Comparison of ENCODE assay signal across 8 mouse cellular contexts in the genomic region with DNA sequence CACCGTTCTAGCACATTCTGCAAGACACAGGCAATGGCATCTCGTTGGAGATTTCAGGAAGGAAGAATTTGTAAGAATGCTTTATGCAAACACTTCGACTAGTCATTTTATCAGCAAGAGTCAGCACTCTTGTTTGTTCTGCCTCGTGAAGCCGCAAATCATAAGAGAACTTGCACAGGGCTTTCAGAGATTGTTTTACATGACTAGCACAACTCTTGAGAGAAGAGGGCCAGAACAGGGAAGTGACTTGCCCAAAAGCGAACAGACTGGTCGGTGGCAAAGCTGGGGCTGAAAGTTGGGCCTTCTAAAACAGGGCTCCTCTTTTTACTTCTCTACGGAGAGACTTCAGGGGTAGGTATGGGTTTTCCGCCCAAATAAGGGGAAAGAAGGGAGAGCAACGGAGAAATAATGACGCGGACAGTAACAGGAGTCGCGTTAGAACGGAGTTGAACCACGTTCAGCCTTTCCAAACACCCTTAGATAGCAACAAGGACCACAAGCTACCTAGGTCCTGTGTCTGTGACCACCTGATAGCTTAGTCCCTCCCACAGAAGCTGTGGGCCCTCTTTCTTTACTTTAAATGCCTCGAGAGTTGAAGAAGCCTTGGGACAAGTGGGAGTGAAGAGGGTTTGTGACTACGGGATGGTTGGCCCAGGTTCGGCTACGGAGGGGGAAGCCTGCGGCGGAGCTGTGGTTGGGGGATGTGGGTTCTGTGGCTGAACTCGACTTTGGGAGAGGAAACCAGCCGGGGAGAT. TPM values are rescaled to one million over a fixed set of nuclear protein-coding genes. Genes with fewer than 3 reads are reported as not detected.
A peak's percentile ranks its signal among the peaks of the same experiment; 100 is the strongest.
DNase-seq lines count a peak whose midpoint lies in the region; ATAC-seq and TF ChIP-seq lines count a peak whose summit lies in the region.

No protein-coding gene starts in this region.

- peak overlapping the region; percentile 96 for H3K9ac ChIP-seq in heart, embryonic 12.5 days
- peak overlapping the region; percentile 47 for H3K9ac ChIP-seq in heart, embryonic 15.5 days
- H3K9ac ChIP-seq in liver, postnatal 0 days (replicated peaks) = peak overlapping the region; percentile 94
- H3K9ac ChIP-seq in neural tube, embryonic 13.5 days = peak overlapping the region; percentile 100

- H3K27me3 ChIP-seq in heart, embryonic 12.5 days (replicated peaks) = peaks cover 7% of the 10 kb centered on the region; the same call in 1 of the 2 replicates
- no peaks in the 10 kb centered on the region for H3K27me3 ChIP-seq in heart, embryonic 15.5 days
- H3K27me3 ChIP-seq in liver, postnatal 0 days (ENCODE audit: insufficient read depth, low read length) = no peaks in the 10 kb centered on the region
- peaks cover 15% of the 10 kb centered on the region for H3K27me3 ChIP-seq in neural tube, embryonic 13.5 days

- whole genome bisulfite sequencing in heart, embryonic 12.5 days = 7% methylated on average over 24 of the region's 24 CpGs
- WGBS in heart, embryonic 15.5 days = 7% methylated on average over 24 of the region's 24 CpGs
- 4% methylated on average over 24 of the region's 24 CpGs for WGBS in liver, postnatal 0 days (ENCODE audit: insufficient replicate concordance)
- WGBS in neural tube, embryonic 13.5 days = 12% methylated on average over 24 of the region's 24 CpGs

- no peak for TF ChIP-seq EP300 in liver, postnatal 0 days (IDR thresholded peaks at IDR 0.05; ENCODE audit: low read depth)

- peak overlapping the region; percentile 88 for H3K4me2 ChIP-seq in heart, embryonic 12.5 days
- H3K4me2 ChIP-seq in heart, embryonic 15.5 days = peak overlapping the region; percentile 89
- H3K4me2 ChIP-seq in liver, postnatal 0 days (ENCODE audit: low read depth, low read length) = peak overlapping the region; percentile 80
- H3K4me2 ChIP-seq in neural tube, embryonic 13.5 days = peak overlapping the region; percentile 91

- TF ChIP-seq CTCF in liver, postnatal 0 days (IDR thresholded peaks at IDR 0.05; ENCODE audit: low read depth) = no peak

- DNase-seq in heart, postnatal 4 days = no peak
- peak; percentile 3 for DNase-seq in R1 (ENCODE audit: low read depth, low spot score)
- DNase-seq in liver, postnatal 0 days = peak; percentile 24
- DNase-seq in adrenal gland, adult 2 months = no peak
- DNase-seq in left cerebral cortex, postnatal 14 days (ENCODE audit: low spot score in 2 of 2) = no peak

- intact Hi-C loops in left cerebral cortex, postnatal 14 days (cut with DNase I) = no loop called here

- ATAC-seq in heart, embryonic 12.5 days (ENCODE audit: insufficient number of reproducible peaks, low FRiP score) = peak; percentile 1; the same call in 1 of the 2 replicates
- peak; percentile 1; the same call in 1 of the 2 replicates for ATAC-seq in heart, embryonic 15.5 days (replicated peaks; ENCODE audit: insufficient number of reproducible peaks, insufficient read depth, low FRiP score, low read depth)
- peak; percentile 44 for ATAC-seq in liver, postnatal 0 days
- ATAC-seq in neural tube, embryonic 13.5 days (ENCODE audit: low read depth) = peak; percentile 34

- peaks cover 23% of the 10 kb centered on the region for H3K4me1 ChIP-seq in heart, embryonic 12.5 days (replicated peaks)
- peaks cover 28% of the 10 kb centered on the region for H3K4me1 ChIP-seq in heart, embryonic 15.5 days (replicated peaks)
- H3K4me1 ChIP-seq in liver, postnatal 0 days (ENCODE audit: insufficient read depth) = peaks cover 21% of the 10 kb centered on the region
- peaks cover 36% of the 10 kb centered on the region for H3K4me1 ChIP-seq in neural tube, embryonic 13.5 days (replicated peaks)

- H3K9me3 ChIP-seq in heart, embryonic 12.5 days (replicated peaks) = no peaks in the 10 kb centered on the region; the same call in 1 of the 2 replicates
- no peaks in the 10 kb centered on the region for H3K9me3 ChIP-seq in heart, embryonic 15.5 days (replicated peaks)
- no peaks in the 10 kb centered on the region for H3K9me3 ChIP-seq in liver, postnatal 0 days (ENCODE audit: low read length)
- H3K9me3 ChIP-seq in neural tube, embryonic 13.5 days = no peaks in the 10 kb centered on the region

- peak overlapping the region; percentile 87 for H3K4me3 ChIP-seq in heart, embryonic 12.5 days
- H3K4me3 ChIP-seq in heart, embryonic 15.5 days = peak overlapping the region; percentile 95
- H3K4me3 ChIP-seq in liver, postnatal 0 days (ENCODE audit: low read depth, low read length) = peak overlapping the region; percentile 87
- peak overlapping the region; percentile 95 for H3K4me3 ChIP-seq in neural tube, embryonic 13.5 days

- H3K27ac ChIP-seq in heart, embryonic 12.5 days (ENCODE audit: poor library complexity, severe bottlenecking) = no peak overlapping the region
- peak overlapping the region; percentile 50 for H3K27ac ChIP-seq in heart, embryonic 15.5 days
- peak overlapping the region; percentile 89 for H3K27ac ChIP-seq in liver, postnatal 0 days (ENCODE audit: low read depth)
- peak overlapping the region; percentile 98 for H3K27ac ChIP-seq in neural tube, embryonic 13.5 days (replicated peaks)

- peaks cover 20% of the 10 kb centered on the region for H3K36me3 ChIP-seq in heart, embryonic 12.5 days
- H3K36me3 ChIP-seq in heart, embryonic 15.5 days = peaks cover 20% of the 10 kb centered on the region
- H3K36me3 ChIP-seq in liver, postnatal 0 days (replicated peaks; ENCODE audit: insufficient read depth, low read length) = peaks cover 14% of the 10 kb centered on the region
- peaks cover 17% of the 10 kb centered on the region for H3K36me3 ChIP-seq in neural tube, embryonic 13.5 days

RNA-seq across cellular contexts. Expression of a gene that starts 0.6 kb away (rescaled TPM):
- polyA plus RNA-seq in heart, embryonic 12.5 days (2016; fragmentation: Nextera tagmentation; extraction: Ambion mirVana) = 25.0 and 26.9 TPM in 2 replicates
- 10 to 100 TPM; 23.3 to 24.3 TPM for total RNA-seq in heart, postnatal 4 days (2021)
- 16.4 and 18.2 TPM in 2 replicates for polyA plus RNA-seq in heart, embryonic 15.5 days (2015; fragmentation: Nextera tagmentation; extraction: Ambion mirVana)
- polyA plus RNA-seq in liver, postnatal 0 days (2015; fragmentation: Nextera tagmentation; extraction: Ambion mirVana) = 3.1 and 3.7 TPM in 2 replicates
- polyA plus RNA-seq in neural tube, embryonic 13.5 days (2015; fragmentation: Nextera tagmentation; extraction: Ambion mirVana) = 69.6 and 74.6 TPM in 2 replicates
- 10 to 100 TPM in 1 of 2 experiments, 1 to 10 TPM in 1; 8.6 to 12.1 TPM for total RNA-seq in adrenal gland, adult 2 months (2021)
- polyA plus RNA-seq in adrenal gland, adult 2 months (2012; rRNA removed) = 6.6 and 9.0 TPM in 2 replicates
- 10 to 100 TPM; 55.9 to 57.1 TPM for total RNA-seq in left cerebral cortex, postnatal 14 days (2021)

RNA-seq across cellular contexts. Expression of a gene that starts 11.7 kb away (rescaled TPM):
- 92.8 and 96.2 TPM in 2 replicates for polyA plus RNA-seq in heart, embryonic 12.5 days (2016; fragmentation: Nextera tagmentation; extraction: Ambion mirVana)
- total RNA-seq in heart, postnatal 4 days (2021) = 10 to 100 TPM; 60.4 to 64.6 TPM
- polyA plus RNA-seq in heart, embryonic 15.5 days (2015; fragmentation: Nextera tagmentation; extraction: Ambion mirVana) = 82.0 and 90.7 TPM in 2 replicates
- 36.1 and 38.3 TPM in 2 replicates for polyA plus RNA-seq in liver, postnatal 0 days (2015; fragmentation: Nextera tagmentation; extraction: Ambion mirVana)
- polyA plus RNA-seq in neural tube, embryonic 13.5 days (2015; fragmentation: Nextera tagmentation; extraction: Ambion mirVana) = 177 and 190 TPM in 2 replicates
- total RNA-seq in adrenal gland, adult 2 months (2021) = 10 to 100 TPM; 72.7 to 89.3 TPM
- 20.5 and 26.6 TPM in 2 replicates for polyA plus RNA-seq in adrenal gland, adult 2 months (2012; rRNA removed)
- total RNA-seq in left cerebral cortex, postnatal 14 days (2021) = 10 to 100 TPM; 75.4 to 77.3 TPM

RNA-seq across cellular contexts. Expression of a gene that starts 32.8 kb away (rescaled TPM):
- 8.1 and 8.8 TPM in 2 replicates for polyA plus RNA-seq in heart, embryonic 12.5 days (2016; fragmentation: Nextera tagmentation; extraction: Ambion mirVana)
- total RNA-seq in heart, postnatal 4 days (2021) = 10 to 100 TPM; 33.6 to 34.4 TPM
- polyA plus RNA-seq in heart, embryonic 15.5 days (2015; fragmentation: Nextera tagmentation; extraction: Ambion mirVana) = 4.4 and 5.0 TPM in 2 replicates
- polyA plus RNA-seq in liver, postnatal 0 days (2015; fragmentation: Nextera tagmentation; extraction: Ambion mirVana) = 1.7 and 1.8 TPM in 2 replicates
- polyA plus RNA-seq in neural tube, embryonic 13.5 days (2015; fragmentation: Nextera tagmentation; extraction: Ambion mirVana) = 3.5 and 3.7 TPM in 2 replicates
- total RNA-seq in adrenal gland, adult 2 months (2021) = 10 to 100 TPM; 38.5 to 45.5 TPM
- polyA plus RNA-seq in adrenal gland, adult 2 months (2012; rRNA removed) = 8.8 and 9.8 TPM in 2 replicates
- total RNA-seq in left cerebral cortex, postnatal 14 days (2021) = 10 to 100 TPM; 41.4 to 41.8 TPM

Comparison
In these comparisons a context has a peak if more than half of its experiments do, and no peak if none do; other contexts are left out.
1. H3K9ac ChIP-seq: peak in every context shown above with its lines; median percentile 100 in neural tube, embryonic 13.5 days; 96 in heart, embryonic 12.5 days; 94 in liver, postnatal 0 days; 47 in heart, embryonic 15.5 days.
2. DNase-seq: peak in R1 (single experiment) and liver, postnatal 0 days (single experiment); none in heart, postnatal 4 days (single experiment), adrenal gland, adult 2 months (single experiment) and left cerebral cortex, postnatal 14 days (0 of 2).
3. Peak in every context shown above with its lines, with median percentiles within 50 percentile points of each other: ATAC-seq, H3K4me2 ChIP-seq and H3K4me3 ChIP-seq.